Mouse (Mus musculus): ENCODE results near the gene Morn2. TPM values are rescaled to one million over a fixed set of nuclear protein-coding genes. Genes with fewer than 3 reads are reported as not detected.

The Morn2 gene
- polyA plus RNA-seq, 1 experiment from 2014 or later, result 26.5 TPM

DNA sequence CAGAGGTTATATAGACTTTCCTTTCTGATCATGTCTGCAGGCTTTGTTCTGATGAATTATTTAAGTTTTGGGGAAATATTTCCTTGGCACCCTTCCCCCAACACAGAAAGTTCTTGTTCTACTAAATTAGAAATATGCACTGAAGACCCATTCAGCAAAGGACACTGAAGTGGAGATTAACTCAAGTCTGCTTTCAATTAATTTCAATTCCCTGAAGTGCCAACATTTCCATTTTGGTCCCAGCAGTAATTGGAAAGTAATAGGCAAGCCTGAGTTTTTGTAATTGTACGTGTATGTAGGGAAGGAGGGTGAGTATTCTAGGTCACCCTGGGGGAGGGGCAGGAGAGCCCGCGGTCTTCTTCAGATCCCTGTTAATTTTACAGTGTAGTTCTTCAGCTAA, 36.4 kb downstream of the Morn2 start:
- Histone ChIP-seq H3K9ac (replicated peaks; ENCODE audit: low read depth, low read length) (no peak overlapping the region), H3K27ac (ENCODE audit: low read length) (no peak overlapping the region), H3K36me3 (ENCODE audit: control insufficient read depth, insufficient read depth, low read length) (no peaks in the 10 kb centered on the region), H3K4me1 (ENCODE audit: control insufficient read depth, insufficient read depth, low read length) (no peaks in the 10 kb centered on the region), H3K9me3 (ENCODE audit: control insufficient read depth, low read depth, low read length) (no peaks in the 10 kb centered on the region), H3K4me3 (ENCODE audit: low read depth, low read length) (no peak overlapping the region), H3K4me2 (replicated peaks; ENCODE audit: low read depth, low read length) (no peak overlapping the region), H3K27me3 (ENCODE audit: control insufficient read depth, insufficient read depth, low read length) (no peaks in the 10 kb centered on the region)
- 82% methylated on average over 3 of the region's 3 CpGs for WGBS
- no peak for ATAC-seq (ENCODE audit: insufficient number of reproducible peaks, insufficient read depth, low FRiP score, low read depth)

DNA sequence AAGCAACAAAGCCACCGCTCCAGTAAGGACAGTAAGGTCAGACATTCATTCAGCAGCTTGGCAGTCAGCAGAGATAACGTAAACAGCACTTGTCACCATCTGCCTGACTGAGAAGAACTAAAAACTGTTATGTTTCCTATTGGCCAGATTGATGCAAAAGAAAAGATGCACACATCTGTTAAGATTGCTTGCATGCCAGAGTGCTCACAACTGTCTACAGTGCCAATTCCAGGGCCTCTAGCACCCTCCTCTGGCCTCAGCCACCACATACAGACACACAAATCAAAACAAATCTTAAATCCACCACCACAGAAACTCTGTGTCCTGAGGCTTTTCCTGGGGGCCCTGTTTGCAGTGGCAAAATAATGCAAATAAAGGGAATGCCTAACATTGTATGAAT, 42.4 kb downstream of the Morn2 start:
- Histone ChIP-seq H3K27me3 (ENCODE audit: control insufficient read depth, insufficient read depth, low read length) (no peaks in the 10 kb centered on the region), H3K4me1 (ENCODE audit: control insufficient read depth, insufficient read depth, low read length) (no peaks in the 10 kb centered on the region), H3K9ac (replicated peaks; ENCODE audit: low read depth, low read length) (no peak overlapping the region), H3K4me2 (replicated peaks; ENCODE audit: low read depth, low read length) (no peak overlapping the region), H3K27ac (ENCODE audit: low read length) (no peak overlapping the region), H3K36me3 (ENCODE audit: control insufficient read depth, insufficient read depth, low read length) (no peaks in the 10 kb centered on the region), H3K9me3 (ENCODE audit: control insufficient read depth, low read depth, low read length) (no peaks in the 10 kb centered on the region), H3K4me3 (ENCODE audit: low read depth, low read length) (no peak overlapping the region)
- no peak for ATAC-seq (ENCODE audit: insufficient number of reproducible peaks, insufficient read depth, low FRiP score, low read depth)
- WGBS, result 44% methylated on average over 2 of the region's 2 CpGs

DNA sequence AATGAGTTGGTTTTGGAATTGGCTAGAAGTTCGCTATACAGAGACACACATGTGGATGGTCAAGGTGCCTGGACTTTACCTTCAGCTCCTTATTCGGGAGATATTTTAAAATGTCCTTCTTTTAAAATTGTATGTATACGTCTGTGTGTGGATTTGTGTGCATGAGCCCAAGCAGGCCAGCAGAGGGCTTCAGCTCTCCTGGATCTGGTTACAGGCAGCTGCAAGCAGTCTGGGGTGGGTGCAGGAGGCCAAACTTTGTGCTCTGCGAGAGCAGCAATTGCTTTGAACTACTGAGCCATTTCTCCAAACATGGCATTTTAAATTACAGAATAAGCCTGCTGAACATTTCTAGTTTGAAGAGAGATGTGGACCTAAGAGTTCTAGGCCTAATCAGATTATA, 55.3 kb downstream of the Morn2 start:
- no peaks in the 10 kb centered on the region for H3K9me3 ChIP-seq (ENCODE audit: control insufficient read depth, low read depth, low read length)
- no peak overlapping the region for H3K27ac ChIP-seq (ENCODE audit: low read length)
- no peak overlapping the region for H3K9ac ChIP-seq (replicated peaks; ENCODE audit: low read depth, low read length)
- no peak overlapping the region for H3K4me3 ChIP-seq (ENCODE audit: low read depth, low read length)
- no peaks in the 10 kb centered on the region for H3K36me3 ChIP-seq (ENCODE audit: control insufficient read depth, insufficient read depth, low read length)
- 76% methylated on average over 4 of the region's 4 CpGs for WGBS
- no peaks in the 10 kb centered on the region for H3K27me3 ChIP-seq (ENCODE audit: control insufficient read depth, insufficient read depth, low read length)
- H3K4me2 ChIP-seq (replicated peaks; ENCODE audit: low read depth, low read length), result no peak overlapping the region
- H3K4me1 ChIP-seq (ENCODE audit: control insufficient read depth, insufficient read depth, low read length), result no peaks in the 10 kb centered on the region
- no peak for ATAC-seq (ENCODE audit: insufficient number of reproducible peaks, insufficient read depth, low FRiP score, low read depth)

DNA sequence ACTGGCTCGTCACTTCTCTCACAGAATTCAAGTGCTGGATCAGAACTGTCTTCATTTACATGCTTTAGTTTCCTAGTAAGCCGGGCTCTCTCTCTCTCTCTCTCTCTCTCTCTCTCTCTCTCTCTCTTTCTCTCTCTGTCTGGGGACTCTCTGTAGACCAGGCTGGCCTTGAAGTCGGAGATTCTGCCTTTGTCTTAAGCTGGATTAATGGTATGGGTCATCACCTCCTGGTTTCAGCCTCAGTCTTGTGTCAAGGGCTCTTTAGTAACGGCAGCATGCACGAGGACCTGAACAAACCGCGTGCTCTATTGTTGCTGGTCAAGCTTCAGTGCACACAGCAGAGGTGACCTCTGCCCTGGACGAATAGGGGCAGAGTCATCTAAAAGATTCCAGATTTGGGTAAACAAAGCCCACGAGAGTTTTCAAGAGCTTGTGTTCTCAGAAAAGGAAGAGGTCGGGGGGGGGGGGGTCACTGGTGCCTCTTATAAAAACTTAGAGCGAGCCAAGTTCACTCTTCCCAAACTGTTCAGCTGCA, 56.7 kb downstream of the Morn2 start:
- Histone ChIP-seq H3K4me3 (ENCODE audit: low read depth, low read length) (no peak overlapping the region), H3K9ac (replicated peaks; ENCODE audit: low read depth, low read length) (no peak overlapping the region), H3K4me2 (replicated peaks; ENCODE audit: low read depth, low read length) (no peak overlapping the region), H3K27ac (ENCODE audit: low read length) (no peak overlapping the region), H3K27me3 (ENCODE audit: control insufficient read depth, insufficient read depth, low read length) (no peaks in the 10 kb centered on the region), H3K4me1 (ENCODE audit: control insufficient read depth, insufficient read depth, low read length) (no peaks in the 10 kb centered on the region), H3K9me3 (ENCODE audit: control insufficient read depth, low read depth, low read length) (no peaks in the 10 kb centered on the region), H3K36me3 (ENCODE audit: control insufficient read depth, insufficient read depth, low read length) (no peaks in the 10 kb centered on the region)
- ATAC-seq (ENCODE audit: insufficient number of reproducible peaks, insufficient read depth, low FRiP score, low read depth), result no peak
- 59% methylated on average over 11 of the region's 11 CpGs for WGBS

Other genes with a start within 250 kb of the Morn2 start
- gene Hnrnpll, start 227.9 kb upstream of the Morn2 start, polyA plus RNA-seq (2014; fragmentation: Nextera tagmentation; extraction: Ambion mirVana), result 65.6 and 66.6 TPM in 2 replicates
- gene Galm, start 162.7 kb upstream of the Morn2 start, polyA plus RNA-seq (2014; fragmentation: Nextera tagmentation; extraction: Ambion mirVana), result 19.3 and 20.0 TPM in 2 replicates
- 597 and 627 TPM in 2 replicates for gene Srsf7, start 82.9 kb upstream of the Morn2 start, polyA plus RNA-seq (2014; fragmentation: Nextera tagmentation; extraction: Ambion mirVana)
- 0.13 TPM in 1 of 2 replicates, not detected in the other for gene Ttc39d, start 82.7 kb upstream of the Morn2 start, polyA plus RNA-seq (2014; fragmentation: Nextera tagmentation; extraction: Ambion mirVana)
- 36.1 and 40.7 TPM in 2 replicates for gene Gemin6, start 65.8 kb upstream of the Morn2 start, polyA plus RNA-seq (2014; fragmentation: Nextera tagmentation; extraction: Ambion mirVana)
- 19.8 and 20.4 TPM in 2 replicates for gene Dhx57, start 273 bp downstream of the Morn2 start, polyA plus RNA-seq (2014; fragmentation: Nextera tagmentation; extraction: Ambion mirVana)
- gene Arhgef33, start 17.2 kb downstream of the Morn2 start, polyA plus RNA-seq (2014; fragmentation: Nextera tagmentation; extraction: Ambion mirVana), result 1.2 and 2.1 TPM in 2 replicates
- gene Gm10190, start 83.3 kb downstream of the Morn2 start, polyA plus RNA-seq (2014; fragmentation: Nextera tagmentation; extraction: Ambion mirVana), result 2.8 TPM in 1 of 2 replicates, not detected in the other
- gene Sos1, start 190.2 kb downstream of the Morn2 start, polyA plus RNA-seq (2014; fragmentation: Nextera tagmentation; extraction: Ambion mirVana), result 8.1 and 9.3 TPM in 2 replicates

All from stomach, embryonic 14.5 days (tissue).